Mouse (Mus musculus) CD4-positive, CD25-positive, alpha-beta regulatory T cell, adult 9 weeks (primary cell): ENCODE data around the gene Tecta. TPM values are rescaled to one million over a fixed set of nuclear protein-coding genes. Genes with fewer than 3 reads are reported as not detected.

Experiments used
- polyA plus RNA-seq: library from polyadenylated mRNA; unstranded; fragments of 100-300 nt; shearing (Covaris generic); gene quantifications from one replicate; pipeline ENCODE4 v1.2.1, GENCODE M21; 2017

Gene Tecta
- polyA plus RNA-seq: not detected

DNA sequence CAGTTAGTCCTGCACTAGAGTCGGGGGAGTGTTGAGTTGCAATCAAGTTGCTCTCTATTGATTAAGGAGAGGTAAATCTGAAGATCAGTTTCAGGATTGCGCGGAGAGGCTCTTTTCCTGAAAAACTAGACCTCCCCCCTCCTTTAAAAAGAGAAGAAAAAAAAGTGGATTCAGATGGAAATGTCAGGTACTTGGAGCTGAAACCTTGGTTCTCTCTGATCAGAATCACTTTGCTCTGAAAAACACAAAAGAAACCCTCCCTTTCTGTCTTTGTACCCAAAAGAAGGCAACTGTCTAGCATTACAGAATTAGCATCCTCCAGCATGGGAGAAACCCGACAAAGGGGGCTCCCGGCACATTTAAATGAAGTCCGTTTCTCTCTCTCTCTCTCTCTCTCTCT is at the start of gene Tecta:
Gene Tecta, minus strand, starts transcription at position 101 of the 400 bp plus-strand sequence.

Other genes with a start within 250 kb of the Tecta start
- gene Sc5d, start 135.7 kb downstream of the Tecta start, polyA plus RNA-seq: 97.1 TPM
- 8.8 TPM for gene Tbcel, start 107.9 kb upstream of the Tecta start, polyA plus RNA-seq